Mouse (Mus musculus) midbrain, embryonic 10.5 days (tissue): Measurements from ENCODE around the gene Dcdc2b. TPM values are rescaled to one million over a fixed set of nuclear protein-coding genes. Genes with fewer than 3 reads are reported as not detected.

ENCODE experiments used
- DNase-seq: peaks from one replicate; pipeline ENCODE4 v3.0.0-alpha.2; 2017; ENCODE audit warnings: low spot score
- H3K27ac ChIP-seq: fragments of 300-500 bp; sonication (generic); replicated peaks from 2 replicates; pipeline ENCODE4 v1.5.1; 2016; ENCODE audit warnings: mild to moderate bottlenecking
- H3K27me3 ChIP-seq: fragments of 300-500 bp; sonication (generic); 2 replicates; pipeline ENCODE4 v1.6.1; 2016; ENCODE audit warnings: low read depth, mild to moderate bottlenecking; ENCODE audit not compliant: poor library complexity, severe bottlenecking
- H3K36me3 ChIP-seq: fragments of 300-500 bp; sonication (generic); 2 replicates; pipeline ENCODE4 v1.6.1; 2016; ENCODE audit warnings: mild to moderate bottlenecking, moderate library complexity
- H3K4me1 ChIP-seq: fragments of 300-500 bp; sonication (generic); 2 replicates; pipeline ENCODE4 v1.6.1; 2016
- H3K4me3 ChIP-seq: fragments of 300-500 bp; sonication (generic); 2 replicates; pipeline ENCODE4 v1.5.1; 2016; ENCODE audit warnings: mild to moderate bottlenecking, moderate library complexity
- H3K9me3 ChIP-seq: fragments of 300-500 bp; sonication (generic); replicated peaks from 2 replicates; pipeline ENCODE4 v1.6.1; 2016; ENCODE audit warnings: mild to moderate bottlenecking
- WGBS: fragments of 180-500 bp; shearing (Covaris S2); methylation state at CpG from one replicate; pipeline ENCODE4 v1.1.7; 2016; 5-methylcytosine and 5-hydroxymethylcytosine counted together
- polyA plus RNA-seq: library from polyadenylated mRNA; unstranded; fragments of >200 nt; fragmentation: Nextera tagmentation; extraction: Ambion mirVana; gene quantifications from 2 replicates; pipeline ENCODE4 v1.2.1, GENCODE M21; 2016

The Dcdc2b gene
- polyA plus RNA-seq, 1 experiment from 2014 or later, result 2.1 TPM

DNA sequence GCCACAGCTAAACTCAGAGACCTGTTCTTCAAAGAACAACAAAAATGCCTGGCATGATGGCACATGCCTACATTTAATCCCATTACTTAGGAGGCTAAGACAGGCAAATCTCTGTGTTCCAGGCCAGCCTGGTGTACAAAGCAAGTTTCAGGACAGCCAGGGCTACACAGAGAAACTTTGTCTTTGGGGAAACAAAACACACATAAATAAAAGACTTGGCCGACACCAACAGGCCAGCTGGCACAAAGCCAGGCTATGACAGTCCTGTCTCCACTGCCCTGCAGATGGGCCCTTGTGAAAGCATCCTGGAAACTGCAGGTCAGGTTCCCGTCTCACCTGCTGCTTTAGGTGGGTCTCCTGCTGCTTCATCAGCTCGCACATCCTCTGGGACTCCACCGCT lies 16.9 kb upstream of the Dcdc2b start:
- WGBS, result 90% methylated on average over 4 of the region's 4 CpGs
- H3K9me3 ChIP-seq, result no peaks in the 10 kb centered on the region
- no peak overlapping the region for H3K27ac ChIP-seq
- no peaks in the 10 kb centered on the region for H3K4me1 ChIP-seq
- H3K36me3 ChIP-seq, result peaks cover 100% of the 10 kb centered on the region
- no peaks in the 10 kb centered on the region for H3K27me3 ChIP-seq
- DNase-seq, result no peak
- no peak overlapping the region for H3K4me3 ChIP-seq

DNA sequence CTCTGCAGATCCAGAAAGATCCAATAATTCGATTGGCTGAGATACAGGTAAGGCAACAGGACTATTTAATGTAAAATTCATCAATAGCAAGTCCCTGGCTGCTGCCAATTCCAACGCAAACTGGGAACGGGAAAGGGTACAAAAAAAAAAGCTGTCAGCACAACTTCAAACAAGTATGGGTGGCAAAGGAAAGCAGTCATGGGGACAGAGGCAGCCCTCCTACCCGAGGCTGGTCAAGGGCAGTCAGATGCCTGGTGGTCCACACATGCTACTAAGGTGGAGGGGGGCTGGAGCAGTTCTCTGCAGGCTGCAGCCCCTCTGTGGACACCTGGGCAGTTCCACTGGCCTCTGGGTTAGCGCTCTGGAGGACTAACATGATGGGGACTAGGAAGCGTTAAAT lies 12.0 kb upstream of the Dcdc2b start:
- Histone ChIP-seq H3K9me3 (no peaks in the 10 kb centered on the region), H3K27ac (no peak overlapping the region), H3K27me3 (no peaks in the 10 kb centered on the region), H3K36me3 (peaks cover 52% of the 10 kb centered on the region), H3K4me1 (peaks cover 43% of the 10 kb centered on the region), H3K4me3 (no peak overlapping the region)
- 80% methylated on average over 6 of the region's 6 CpGs for WGBS
- no peak for DNase-seq

DNA sequence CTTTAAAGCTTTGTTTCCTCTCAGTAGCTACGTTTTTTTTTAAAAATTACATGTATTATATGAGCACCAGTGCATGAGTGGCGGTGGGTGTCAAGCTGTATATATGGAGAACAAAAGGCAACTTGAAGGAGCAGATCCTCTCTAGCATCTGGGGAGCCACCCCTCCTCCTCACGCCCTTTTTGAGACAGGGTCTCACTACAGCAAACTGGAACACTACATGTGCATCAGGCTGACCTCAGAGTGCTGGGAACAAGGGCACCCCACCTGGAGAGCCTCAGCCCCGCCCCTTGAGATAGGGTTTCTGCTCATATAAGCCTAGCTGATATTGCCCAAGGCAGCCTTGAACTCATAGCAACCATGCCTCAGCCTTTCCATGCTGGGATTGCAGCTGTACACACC lies 11.4 kb upstream of the Dcdc2b start:
- Histone ChIP-seq H3K27ac (peak overlapping the region; percentile 89; the same call in 1 of the 2 replicates), H3K4me1 (peaks cover 43% of the 10 kb centered on the region)

DNA sequence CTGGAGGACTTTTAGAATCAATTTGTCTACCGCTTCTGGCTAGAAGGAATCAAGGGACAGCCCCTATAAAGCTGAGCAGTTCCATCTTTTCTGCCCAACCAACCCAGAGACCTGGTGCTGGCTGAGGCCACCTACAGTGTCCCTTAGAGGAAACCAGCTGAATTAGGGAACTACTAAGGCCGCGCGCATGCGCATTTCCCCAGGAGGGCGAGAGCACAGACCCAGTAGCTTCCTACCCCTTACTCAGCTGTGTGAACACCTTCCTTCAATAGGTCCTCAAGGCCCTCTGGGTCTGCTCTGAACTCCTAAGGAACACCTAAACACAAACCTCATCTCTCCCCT lies 10.9 kb upstream of the Dcdc2b start:
- Histone ChIP-seq H3K27me3 (no peaks in the 10 kb centered on the region), H3K4me3 (peak overlapping the region; percentile 73), H3K27ac (peak overlapping the region; percentile 89), H3K4me1 (peaks cover 43% of the 10 kb centered on the region), H3K9me3 (no peaks in the 10 kb centered on the region), H3K36me3 (peaks cover 42% of the 10 kb centered on the region)
- DNase-seq, result peak; percentile 68
- WGBS, result 2% methylated on average over 6 of the region's 6 CpGs

More for the DNA sequence above, 11.4 kb upstream of the Dcdc2b start:
- Histone ChIP-seq H3K27me3 (no peaks in the 10 kb centered on the region), H3K9me3 (no peaks in the 10 kb centered on the region), H3K4me3 (peak overlapping the region; percentile 73; the same call in 1 of the 2 replicates), H3K36me3 (peaks cover 47% of the 10 kb centered on the region)
- 38% methylated on average over 4 of the region's 4 CpGs for WGBS
- DNase-seq, result no peak

DNA sequence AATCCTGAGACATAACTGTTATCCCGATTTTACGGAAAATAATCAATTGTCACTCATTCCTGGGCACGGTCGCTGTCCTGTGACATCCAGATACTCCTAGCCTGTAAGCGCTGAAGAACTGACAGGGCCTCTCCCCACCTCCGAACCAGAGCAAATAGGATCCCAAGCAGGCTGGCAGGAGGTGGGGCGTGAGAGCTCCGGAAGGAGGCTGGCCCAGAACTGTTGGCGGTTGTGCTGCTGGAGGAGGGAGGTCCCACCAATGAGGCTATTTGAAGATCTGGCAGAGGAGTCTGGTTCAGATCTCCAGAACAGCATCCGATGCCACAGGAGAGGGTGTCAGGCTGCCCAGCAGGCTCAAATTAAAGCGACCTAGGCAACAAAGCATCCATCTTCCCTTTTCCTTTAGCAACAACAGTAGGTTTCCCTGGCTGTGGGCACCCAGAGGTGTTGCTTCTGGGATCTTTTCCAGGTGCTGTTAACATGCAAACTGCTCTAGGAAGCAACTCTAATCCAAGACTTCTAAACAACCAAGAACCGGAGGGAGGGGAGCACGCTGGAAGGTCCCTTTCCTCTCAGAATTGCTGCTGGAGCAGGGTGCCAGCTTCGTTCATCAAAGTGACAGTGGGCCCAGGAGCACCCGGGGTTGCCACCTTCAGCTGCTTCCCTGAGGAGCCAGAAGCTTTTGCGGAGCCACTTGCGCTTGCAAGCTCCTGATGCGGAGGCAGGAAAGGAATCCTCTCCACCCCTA lies 10.4 kb upstream of the Dcdc2b start:
- WGBS, result 1% methylated on average over 18 of the region's 18 CpGs
- Histone ChIP-seq H3K4me3 (peak overlapping the region; percentile 73), H3K36me3 (peaks cover 37% of the 10 kb centered on the region), H3K27ac (peak overlapping the region; percentile 89), H3K27me3 (no peaks in the 10 kb centered on the region), H3K9me3 (no peaks in the 10 kb centered on the region), H3K4me1 (peaks cover 43% of the 10 kb centered on the region)
- peak; percentile 84 for DNase-seq

DNA sequence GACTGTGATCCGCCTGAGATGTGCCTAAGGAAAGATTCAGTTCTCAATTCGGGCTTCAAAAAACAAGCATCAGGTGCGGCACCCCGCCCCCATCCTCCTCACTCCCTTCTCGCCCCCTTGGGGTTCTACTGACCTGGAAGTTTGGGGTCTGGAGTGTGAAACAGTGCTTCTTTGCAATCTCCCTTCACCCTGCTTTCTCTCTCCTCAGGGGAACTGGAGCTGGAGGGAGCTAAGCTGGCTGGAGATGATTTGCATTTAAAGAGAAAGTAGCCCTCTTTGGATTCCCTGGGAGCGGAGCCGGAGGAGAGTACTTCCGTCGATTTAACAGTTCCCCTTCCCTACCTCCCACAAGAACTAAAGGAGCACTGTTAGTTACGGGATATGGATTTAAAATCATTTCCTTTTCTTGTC lies 9.6 kb upstream of the Dcdc2b start, which contains the start of gene Ccdc28b:
Gene Ccdc28b (minus strand): TSS at position 267 of the 411 bp plus-strand sequence.
- Histone ChIP-seq H3K9me3 (no peaks in the 10 kb centered on the region), H3K27me3 (no peaks in the 10 kb centered on the region)
- WGBS, result under 1% methylated on average over 10 of the region's 10 CpGs

DNA sequence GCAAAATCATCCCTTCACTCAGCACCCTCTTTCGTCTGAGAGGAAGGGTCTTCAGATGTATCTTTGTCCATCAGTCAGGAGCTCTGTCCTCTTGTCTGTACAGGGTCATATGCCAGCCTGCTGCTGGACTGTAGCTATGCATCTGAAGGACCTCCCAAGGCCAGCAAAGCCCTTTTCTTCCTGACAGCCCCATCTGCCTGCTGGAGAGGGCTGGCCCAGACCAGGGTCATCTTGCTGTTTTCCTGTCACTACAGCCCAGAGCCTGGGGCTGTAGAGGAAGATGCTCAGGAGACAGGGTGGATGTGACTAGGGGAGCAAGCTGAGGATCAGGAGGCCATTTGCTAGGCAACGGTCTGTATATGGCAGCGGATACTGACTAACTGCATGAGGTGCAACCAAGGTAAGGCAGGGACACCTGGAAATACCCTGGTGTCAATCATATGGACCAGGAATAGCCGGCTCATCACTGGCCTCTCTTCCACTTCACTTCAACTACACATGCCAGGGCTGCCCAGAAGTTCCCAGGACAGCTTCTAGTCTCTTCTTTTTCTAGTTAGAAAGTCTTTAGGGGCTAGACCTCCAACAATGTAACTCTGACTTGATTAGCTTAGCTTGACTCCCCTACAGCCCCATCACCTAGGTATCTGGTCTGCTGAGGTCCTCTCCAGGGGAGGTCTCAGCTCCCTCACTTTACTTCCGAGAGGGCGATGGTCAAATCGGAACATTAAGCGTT lies 8.9 kb upstream of the Dcdc2b start:
- Histone ChIP-seq H3K27me3 (no peaks in the 10 kb centered on the region), H3K36me3 (peaks cover 22% of the 10 kb centered on the region), H3K4me3 (peak overlapping the region; percentile 73), H3K27ac (peak overlapping the region; percentile 89), H3K4me1 (peaks cover 53% of the 10 kb centered on the region), H3K9me3 (no peaks in the 10 kb centered on the region)
- no peak for DNase-seq
- 22% methylated on average over 8 of the region's 8 CpGs for WGBS

More for the DNA sequence above, 9.6 kb upstream of the Dcdc2b start, which contains the start of gene Ccdc28b:
- H3K4me1 ChIP-seq, result peaks cover 46% of the 10 kb centered on the region
- H3K36me3 ChIP-seq, result peaks cover 29% of the 10 kb centered on the region
- H3K4me3 ChIP-seq, result peak within 1 kb of the TSS; percentile 73
- DNase-seq, result peak; percentile 61
- peak within 1 kb of the TSS; percentile 89 for H3K27ac ChIP-seq

DNA sequence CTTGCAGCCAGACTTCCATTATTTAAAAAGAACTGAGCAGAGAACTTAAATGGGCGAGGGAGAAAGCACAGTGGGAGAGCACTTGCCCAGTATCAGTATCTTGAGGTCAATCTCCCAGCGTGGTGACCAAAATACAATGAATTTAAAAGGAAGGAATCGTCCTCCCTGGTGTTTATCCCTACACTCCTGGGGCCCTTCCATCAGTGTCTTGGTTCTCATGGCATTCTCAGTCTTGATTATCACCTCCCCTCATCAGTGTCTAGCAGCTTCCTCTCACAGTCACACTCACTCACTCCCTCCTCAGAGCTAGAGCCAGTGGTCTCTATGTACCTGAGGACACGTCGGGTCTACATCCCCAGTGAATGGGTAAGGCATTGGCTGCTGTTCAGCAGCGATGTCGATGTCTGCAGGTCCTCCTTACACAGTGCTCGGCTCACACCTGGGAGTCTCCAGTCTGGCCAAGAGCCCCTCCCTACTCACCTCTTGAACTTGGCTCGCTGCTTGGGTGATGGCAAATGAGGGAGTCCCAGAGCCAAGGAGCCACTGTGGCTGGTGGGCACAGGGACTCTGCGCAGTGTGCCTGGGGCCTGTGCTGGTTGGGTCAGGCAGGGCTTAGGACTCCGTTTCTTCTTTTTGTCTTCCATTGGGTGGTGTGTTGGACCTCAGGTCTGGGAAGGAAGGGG lies 8.2 kb upstream of the Dcdc2b start:
- Histone ChIP-seq H3K27ac (peak overlapping the region; percentile 89), H3K4me3 (peak overlapping the region; percentile 73), H3K36me3 (peaks cover 17% of the 10 kb centered on the region), H3K9me3 (no peaks in the 10 kb centered on the region), H3K4me1 (peaks cover 57% of the 10 kb centered on the region), H3K27me3 (no peaks in the 10 kb centered on the region)
- WGBS, result 80% methylated on average over 11 of the region's 11 CpGs
- DNase-seq, result no peak

DNA sequence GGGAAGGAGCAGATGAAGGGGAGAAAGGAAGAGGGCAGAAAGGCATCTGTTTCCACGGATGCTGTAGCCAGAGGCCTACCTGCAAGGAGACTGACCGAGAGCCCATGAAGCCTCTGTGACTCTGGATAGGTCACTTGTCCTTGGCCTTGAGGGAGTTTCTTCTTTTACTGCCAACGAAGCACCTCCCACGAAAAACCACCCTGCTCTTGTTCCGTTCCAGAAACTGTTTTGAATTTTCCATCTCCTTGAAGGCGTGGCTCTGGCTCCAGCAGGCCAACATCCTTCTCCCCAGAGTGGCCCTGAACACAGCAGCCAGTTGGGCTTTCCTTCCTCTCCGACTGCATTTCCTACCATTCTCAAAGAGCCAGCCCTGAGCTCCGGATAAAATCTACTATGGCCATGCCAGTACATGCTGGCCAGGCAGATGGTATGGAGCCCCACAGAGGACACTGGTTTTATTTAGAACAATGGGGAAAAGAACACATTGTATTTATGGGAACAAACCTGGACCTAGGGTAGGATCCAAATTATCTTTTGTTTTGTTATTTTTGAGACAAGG lies 7.3 kb upstream of the Dcdc2b start:
- H3K4me1 ChIP-seq, result peaks cover 57% of the 10 kb centered on the region
- H3K9me3 ChIP-seq, result no peaks in the 10 kb centered on the region
- no peak overlapping the region for H3K27ac ChIP-seq
- no peak for DNase-seq
- peak overlapping the region; percentile 4; the same call in 1 of the 2 replicates for H3K4me3 ChIP-seq
- peaks cover 17% of the 10 kb centered on the region for H3K36me3 ChIP-seq
- no peaks in the 10 kb centered on the region for H3K27me3 ChIP-seq
- WGBS, result 85% methylated on average over 8 of the region's 8 CpGs

DNA sequence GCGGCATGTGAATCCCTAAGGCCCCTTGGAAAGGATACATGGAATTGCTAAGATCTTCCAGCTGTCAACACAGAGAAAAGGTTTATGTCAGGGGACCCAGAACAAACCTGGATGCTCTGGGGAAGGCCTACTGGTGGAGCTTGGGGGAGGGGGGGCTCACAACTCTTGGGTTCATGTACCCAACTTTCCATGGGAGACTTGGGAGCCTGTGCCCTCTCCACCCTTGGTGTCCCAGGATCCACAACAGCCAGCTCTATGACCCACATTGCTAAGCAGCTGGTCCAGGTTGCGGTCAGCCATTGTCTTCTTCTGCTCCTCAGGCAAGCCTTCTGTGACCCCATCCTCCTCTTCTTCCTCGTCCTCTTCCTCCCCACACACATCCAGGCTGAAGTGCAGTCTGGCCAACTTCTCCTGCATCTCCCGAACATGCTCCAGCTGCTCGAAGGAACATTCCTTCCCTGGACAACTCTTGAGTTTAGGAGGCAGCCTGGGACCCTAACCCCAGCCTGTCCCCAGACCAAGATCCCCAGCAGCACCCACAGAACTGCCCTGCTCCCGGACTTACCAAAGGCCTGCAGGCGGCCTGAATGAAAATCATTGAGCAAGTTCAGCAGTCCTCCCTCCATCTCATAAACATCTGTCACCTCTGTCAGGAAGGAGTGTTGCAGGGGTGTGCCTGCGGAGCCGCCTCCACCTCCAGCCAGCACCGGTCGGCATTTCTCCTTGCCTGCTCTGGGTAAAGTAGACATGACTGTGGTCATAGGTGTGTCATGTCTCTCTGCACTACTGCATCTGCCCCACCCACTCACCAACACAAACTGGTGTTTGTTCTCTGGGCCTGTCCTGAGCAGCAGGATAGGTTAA lies 6.6 kb upstream of the Dcdc2b start:
- H3K9me3 ChIP-seq, result no peaks in the 10 kb centered on the region
- no peaks in the 10 kb centered on the region for H3K27me3 ChIP-seq
- no peak overlapping the region for H3K4me3 ChIP-seq
- H3K4me1 ChIP-seq, result peaks cover 54% of the 10 kb centered on the region
- no peak for DNase-seq
- WGBS, result 90% methylated on average over 11 of the region's 11 CpGs
- peaks cover 19% of the 10 kb centered on the region for H3K36me3 ChIP-seq
- H3K27ac ChIP-seq, result no peak overlapping the region

DNA sequence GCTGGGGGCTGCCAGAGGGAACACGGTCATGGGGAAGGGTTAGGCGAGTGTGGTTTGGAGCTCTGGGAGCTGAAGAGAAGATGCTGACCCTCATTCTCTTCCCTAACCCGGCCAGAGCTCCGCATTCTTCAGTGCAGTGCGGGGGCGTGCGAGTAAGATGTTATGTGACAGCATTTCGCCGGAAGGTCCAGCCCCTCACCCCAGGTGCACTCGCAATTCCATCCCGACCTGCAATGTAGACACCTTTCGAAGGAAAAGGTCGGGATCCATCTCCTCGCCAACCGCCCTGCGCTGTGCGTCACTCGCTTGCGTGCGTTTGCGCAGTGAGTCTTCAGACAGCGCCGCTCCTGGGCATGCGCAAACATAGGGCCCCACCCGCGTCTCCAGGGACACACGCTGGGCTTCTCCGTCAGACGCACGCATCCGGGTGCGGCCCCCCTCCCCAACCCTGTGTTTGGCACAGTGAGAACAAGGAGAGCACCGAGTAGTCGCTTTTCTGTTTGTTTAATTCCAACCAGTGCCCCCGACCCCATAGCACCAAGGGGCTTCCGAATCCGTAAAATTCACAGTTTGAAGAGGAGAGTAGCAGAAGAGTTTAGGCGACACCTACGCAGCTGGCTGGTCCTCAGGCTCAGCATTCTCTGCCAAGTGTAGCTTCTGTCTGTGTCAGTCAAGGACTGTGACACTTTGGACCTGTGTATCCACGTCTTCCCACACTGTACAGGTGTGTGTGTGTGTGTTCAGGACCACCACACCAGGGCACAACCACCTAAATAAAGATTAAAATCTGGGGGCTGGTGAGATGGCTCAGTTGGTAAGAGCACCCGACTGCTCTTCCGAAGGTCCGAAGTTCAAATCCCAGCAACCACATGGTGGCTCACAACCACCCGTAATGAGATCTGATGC lies 5.0 kb upstream of the Dcdc2b start, which contains the start of gene Iqcc:
Gene Iqcc (minus strand): TSS at position 314 of the 906 bp plus-strand sequence.
- H3K36me3 ChIP-seq, result peaks cover 22% of the 10 kb centered on the region
- DNase-seq, result peak; percentile 92
- H3K4me3 ChIP-seq, result peak within 1 kb of the TSS; percentile 69
- H3K27ac ChIP-seq, result peak within 1 kb of the TSS; percentile 91
- 5% methylated on average over 44 of the region's 44 CpGs for WGBS
- H3K9me3 ChIP-seq, result no peaks in the 10 kb centered on the region
- H3K27me3 ChIP-seq, result no peaks in the 10 kb centered on the region
- peaks cover 38% of the 10 kb centered on the region for H3K4me1 ChIP-seq
